Mouse (Mus musculus): ENCODE data around the gene Gm11992. TPM values are rescaled to one million over a fixed set of nuclear protein-coding genes. Genes with fewer than 3 reads are reported as not detected.

Gene Gm11992
- polyA plus RNA-seq, 1 experiment from 2014 or later: 5.1 TPM

- Histone ChIP-seq H3K27ac (no peak overlapping the region), H3K4me1 (replicated peaks) (peaks cover 28% of the 10 kb centered on the region), H3K4me2 (peak overlapping the region; percentile 60), H3K27me3 (peaks cover 18% of the 10 kb centered on the region; the same call in 1 of the 2 replicates), H3K9me3 (replicated peaks) (no peaks in the 10 kb centered on the region), H3K4me3 (peak overlapping the region; percentile 36), H3K36me3 (no peaks in the 10 kb centered on the region), H3K9ac (no peak overlapping the region)
- ATAC-seq (replicated peaks; ENCODE audit: insufficient number of reproducible peaks, insufficient read depth, low FRiP score, low read depth): no peak
- 5% methylated on average over 10 of the region's 10 CpGs for WGBS
Observed at GRCm38 (mm10) chr11:9116121-9116520, 67.7 kb downstream of the Gm11992 start.

- peaks cover 18% of the 10 kb centered on the region; the same call in 1 of the 2 replicates for H3K27me3 ChIP-seq
- H3K4me1 ChIP-seq (replicated peaks): peaks cover 28% of the 10 kb centered on the region
- H3K4me3 ChIP-seq: 0 out of 2 replicates have a peak overlapping the region, but pooled peaks have one; percentile 67
- H3K36me3 ChIP-seq: no peaks in the 10 kb centered on the region
- H3K9ac ChIP-seq: no peak overlapping the region
- ATAC-seq (replicated peaks; ENCODE audit: insufficient number of reproducible peaks, insufficient read depth, low FRiP score, low read depth): no peak; the same call in 1 of the 2 replicates
- WGBS: 11% methylated on average over 3 of the region's 3 CpGs
- H3K9me3 ChIP-seq (replicated peaks): no peaks in the 10 kb centered on the region
- H3K27ac ChIP-seq: peak overlapping the region; percentile 75
- H3K4me2 ChIP-seq: peak overlapping the region; percentile 99
Observed at GRCm38 (mm10) chr11:9116916-9117315, 68.5 kb downstream of the Gm11992 start.

- Histone ChIP-seq H3K27me3 (peaks cover 18% of the 10 kb centered on the region; the same call in 1 of the 2 replicates), H3K4me3 (peak overlapping the region; percentile 67), H3K9ac (peak overlapping the region; percentile 66; the same call in 1 of the 2 replicates), H3K4me2 (peak overlapping the region; percentile 99), H3K36me3 (no peaks in the 10 kb centered on the region), H3K4me1 (replicated peaks) (peaks cover 28% of the 10 kb centered on the region), H3K9me3 (replicated peaks) (no peaks in the 10 kb centered on the region), H3K27ac (peak overlapping the region; percentile 75)
- ATAC-seq (replicated peaks; ENCODE audit: insufficient number of reproducible peaks, insufficient read depth, low FRiP score, low read depth): peak; percentile 79
- WGBS: 4% methylated on average over 13 of the region's 13 CpGs
Observed at GRCm38 (mm10) chr11:9117358-9118049, 69.1 kb downstream of the Gm11992 start.

- WGBS: under 1% methylated on average over 7 of the region's 7 CpGs
- peaks cover 18% of the 10 kb centered on the region; the same call in 1 of the 2 replicates for H3K27me3 ChIP-seq
Observed at GRCm38 (mm10) chr11:9118050-9118420, 69.6 kb downstream of the Gm11992 start, which contains the start of gene Upp1. Gene Upp1 (plus strand): TSS chr11:9118103.

GRCm38 (mm10) chr11:9118421-9119121 lies 70.2 kb downstream of the Gm11992 start:
- peak overlapping the region; percentile 66 for H3K9ac ChIP-seq
- peak overlapping the region; percentile 67 for H3K4me3 ChIP-seq
- peaks cover 28% of the 10 kb centered on the region for H3K4me1 ChIP-seq (replicated peaks)
- H3K27ac ChIP-seq: peak overlapping the region; percentile 75
- peak overlapping the region; percentile 99 for H3K4me2 ChIP-seq
- no peaks in the 10 kb centered on the region for H3K9me3 ChIP-seq (replicated peaks)
- no peaks in the 10 kb centered on the region for H3K36me3 ChIP-seq
- ATAC-seq (replicated peaks; ENCODE audit: insufficient number of reproducible peaks, insufficient read depth, low FRiP score, low read depth): peak; percentile 69
- H3K27me3 ChIP-seq: peaks cover 18% of the 10 kb centered on the region; the same call in 1 of the 2 replicates
- under 1% methylated on average over 40 of the region's 40 CpGs for WGBS

More at GRCm38 (mm10) chr11:9118050-9118420, 69.6 kb downstream of the Gm11992 start, which contains the start of gene Upp1:
- peak within 1 kb of the TSS; percentile 66 for H3K9ac ChIP-seq
- H3K9me3 ChIP-seq (replicated peaks): no peaks in the 10 kb centered on the region
- H3K4me1 ChIP-seq (replicated peaks): peaks cover 28% of the 10 kb centered on the region
- peak within 1 kb of the TSS; percentile 75 for H3K27ac ChIP-seq
- no peaks in the 10 kb centered on the region for H3K36me3 ChIP-seq
- no peak for ATAC-seq (replicated peaks; ENCODE audit: insufficient number of reproducible peaks, insufficient read depth, low FRiP score, low read depth)
- peak within 1 kb of the TSS; percentile 67 for H3K4me3 ChIP-seq
- peak within 1 kb of the TSS; percentile 99 for H3K4me2 ChIP-seq

Other genes with a start within 250 kb of the Gm11992 start
- gene Pkd1l1, start 75.3 kb upstream of the Gm11992 start, polyA plus RNA-seq (2015; fragmentation: Nextera tagmentation; extraction: Ambion mirVana): 0.08 TPM in 1 of 2 replicates, not detected in the other
- gene Hus1, start 37.4 kb upstream of the Gm11992 start, polyA plus RNA-seq (2015; fragmentation: Nextera tagmentation; extraction: Ambion mirVana): 12.3 and 12.6 TPM in 2 replicates
- 0.49 and 0.82 TPM in 2 replicates for gene Sun3, start 397 bp downstream of the Gm11992 start, polyA plus RNA-seq (2015; fragmentation: Nextera tagmentation; extraction: Ambion mirVana)
- gene Upp1, start 69.5 kb downstream of the Gm11992 start, polyA plus RNA-seq (2015; fragmentation: Nextera tagmentation; extraction: Ambion mirVana): 33.6 and 37.9 TPM in 2 replicates
- gene Abca13, start 143.3 kb downstream of the Gm11992 start, polyA plus RNA-seq (2015; fragmentation: Nextera tagmentation; extraction: Ambion mirVana): 0.01 and 0.03 TPM in 2 replicates

Data from heart, embryonic 15.5 days (tissue).